Mouse (Mus musculus) heart, postnatal 0 days (tissue): ENCODE measurements at regions not wholly inside any gene's neighbourhood (a gene's known extent, or its start where the extent isn't known, plus 50 kb on each side); places are given as distances from the start of the nearest gene placed in this dataset.

Experiments used
- CTCF ChIP-seq: IDR thresholded peaks from 2 replicates; pipeline ENCODE4 v1.5.1; 2016; ENCODE audit warnings: antibody characterized with exemption, control low read depth, low read depth
- EP300 ChIP-seq: IDR thresholded peaks from 2 replicates; pipeline ENCODE4 v1.6.1; 2016; ENCODE audit warnings: antibody characterized with exemption, low read depth

DNA sequence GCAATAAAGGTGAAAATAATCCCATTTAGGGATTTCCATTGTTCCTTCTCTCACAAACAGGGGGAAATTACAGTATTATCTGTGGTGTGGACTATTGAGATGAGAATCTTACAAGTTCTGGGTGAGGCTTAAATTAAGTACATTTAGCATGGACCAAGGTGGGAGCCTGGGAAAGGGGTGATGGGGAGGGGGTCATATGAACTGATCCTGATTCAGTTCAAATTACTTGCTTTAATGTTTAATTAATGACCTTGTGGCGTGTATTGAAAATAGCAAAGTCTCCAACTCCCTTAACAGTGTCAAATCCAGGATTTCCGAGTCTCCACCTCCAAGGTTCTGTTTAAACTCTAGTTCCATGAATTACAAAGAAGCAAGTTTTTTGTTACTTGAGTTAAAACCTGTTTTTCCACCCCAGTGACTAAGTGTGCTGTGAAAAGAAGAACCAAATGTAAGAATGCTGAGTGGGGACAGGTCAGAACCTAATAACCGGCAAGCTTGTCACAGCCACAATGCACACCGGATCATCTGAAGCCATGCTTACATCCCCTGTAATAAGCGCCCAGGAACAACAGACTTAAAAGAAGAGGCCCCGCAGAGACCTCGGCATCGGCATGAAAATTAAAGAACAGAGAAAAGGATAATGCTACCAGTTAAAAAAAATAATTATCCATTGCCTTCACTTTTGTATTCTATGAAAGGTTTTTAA is 243.8 kb upstream of the Cd180 start:
- TF ChIP-seq CTCF (no peak), EP300 (no peak)
